Mouse (Mus musculus) B cell, adult 2 months (primary cell): ENCODE data around the gene Dcbld1.
"Not testable (repeated sequence)": the region's sequence is repeated elsewhere in the genome, so short reads cannot be mapped to it uniquely, and the experiment has no call there.

Source experiments
- DNase-seq, 2 experiments: peaks; one replicate each; pipeline ENCODE4 v3.0.0; 2022

Dcbld1 gene

GRCm38 (mm10) chr10:52264162-52264561, 30.7 kb downstream of the Dcbld1 start:
- DNase-seq, result no peak

GRCm38 (mm10) chr10:52268879-52269278, 35.5 kb downstream of the Dcbld1 start:
- no peak for DNase-seq

GRCm38 (mm10) chr10:52271385-52271784, 38.0 kb downstream of the Dcbld1 start:
- no peak for DNase-seq

- no peak for DNase-seq
These were observed 39.6 kb downstream of the Dcbld1 start for GRCm38 (mm10) chr10:52273012-52273411.

GRCm38 (mm10) chr10:52274001-52274909, 40.8 kb downstream of the Dcbld1 start:
- no peak for DNase-seq

- no peak for DNase-seq
These were observed 41.6 kb downstream of the Dcbld1 start for GRCm38 (mm10) chr10:52274910-52275604.

- no peak for DNase-seq
These were observed 43.2 kb downstream of the Dcbld1 start for GRCm38 (mm10) chr10:52276579-52276978.

GRCm38 (mm10) chr10:52277564-52277963, 44.1 kb downstream of the Dcbld1 start:
- not testable (repeated sequence) for DNase-seq

GRCm38 (mm10) chr10:52278011-52278434, 44.6 kb downstream of the Dcbld1 start:
- no peak for DNase-seq

GRCm38 (mm10) chr10:52278866-52279265, 45.4 kb downstream of the Dcbld1 start:
- DNase-seq, result no peak

- DNase-seq, result no peak
These were observed 46.5 kb downstream of the Dcbld1 start for GRCm38 (mm10) chr10:52279876-52280275.

- no peak for DNase-seq
These were observed 47.2 kb downstream of the Dcbld1 start for GRCm38 (mm10) chr10:52280623-52281022.

GRCm38 (mm10) chr10:52281337-52281736, 47.9 kb downstream of the Dcbld1 start:
- no peak for DNase-seq

- no peak for DNase-seq
These were observed 51.2 kb downstream of the Dcbld1 start for GRCm38 (mm10) chr10:52284578-52284977.

- no peak for DNase-seq
These were observed 54.6 kb downstream of the Dcbld1 start for GRCm38 (mm10) chr10:52287852-52288533.

- no peak for DNase-seq
These were observed 55.8 kb downstream of the Dcbld1 start for GRCm38 (mm10) chr10:52289261-52289660.

GRCm38 (mm10) chr10:52292391-52292790, 59.0 kb downstream of the Dcbld1 start:
- not testable (repeated sequence) for DNase-seq

- no peak for DNase-seq
These were observed 60.6 kb downstream of the Dcbld1 start for GRCm38 (mm10) chr10:52293921-52294577.

- no peak for DNase-seq
These were observed 62.5 kb downstream of the Dcbld1 start for GRCm38 (mm10) chr10:52295934-52296333.

GRCm38 (mm10) chr10:52298568-52298967, 65.1 kb downstream of the Dcbld1 start:
- not testable (repeated sequence) for DNase-seq

GRCm38 (mm10) chr10:52301766-52302165, 68.3 kb downstream of the Dcbld1 start:
- no peak for DNase-seq

- no peak for DNase-seq
These were observed 68.9 kb downstream of the Dcbld1 start for GRCm38 (mm10) chr10:52302271-52302670.

- no peak for DNase-seq
These were observed 71.2 kb downstream of the Dcbld1 start for GRCm38 (mm10) chr10:52304574-52304973.
